Mouse (Mus musculus) spleen, postnatal 4 days (tissue): ENCODE measurements around the gene Cdkn2a.

Experiments
- DNase-seq, 2 experiments: peaks; one replicate each; pipeline ENCODE4 v3.0.0; 2022; ENCODE audit warnings: low spot score in 2 of 2

The Cdkn2a gene

GRCm38 (mm10) chr4:89294486-89295440 is at the start of gene Cdkn2a:
TSS of gene Cdkn2a (minus strand) at chr4:89294653.
- peak in 1 of 2 experiments; percentile 68 for DNase-seq

GRCm38 (mm10) chr4:89313461-89313860 is 19.0 kb upstream of the Cdkn2a start:
- no peak for DNase-seq

- peak; percentile 77 to 87 for DNase-seq
Observed at GRCm38 (mm10) chr4:89310491-89311254, 16.2 kb upstream of the Cdkn2a start, which contains the start of gene Cdkn2b. TSS of gene Cdkn2b (minus strand) at chr4:89311039.

- DNase-seq: no peak
Observed at GRCm38 (mm10) chr4:89309996-89310395, 15.5 kb upstream of the Cdkn2a start.

- DNase-seq: no peak
Observed at GRCm38 (mm10) chr4:89308001-89308400, 13.5 kb upstream of the Cdkn2a start.

- DNase-seq: no peak
Observed at GRCm38 (mm10) chr4:89306798-89307365, 12.4 kb upstream of the Cdkn2a start.

GRCm38 (mm10) chr4:89305691-89306090 is 11.2 kb upstream of the Cdkn2a start:
- no peak for DNase-seq

- no peak for DNase-seq
Observed at GRCm38 (mm10) chr4:89303281-89303995, 9.0 kb upstream of the Cdkn2a start.

GRCm38 (mm10) chr4:89302129-89302528 is 7.7 kb upstream of the Cdkn2a start:
- no peak for DNase-seq

- no peak for DNase-seq
Observed at GRCm38 (mm10) chr4:89299721-89300120, 5.3 kb upstream of the Cdkn2a start.

- DNase-seq: peak in 1 of 2 experiments; percentile 66
Observed at GRCm38 (mm10) chr4:89295441-89296220, 1.2 kb upstream of the Cdkn2a start.

GRCm38 (mm10) chr4:89294091-89294485 is 365 bp downstream of the Cdkn2a start:
- DNase-seq: no peak

GRCm38 (mm10) chr4:89293516-89293915 is 937 bp downstream of the Cdkn2a start:
- DNase-seq: no peak

- DNase-seq: no peak
Observed at GRCm38 (mm10) chr4:89289028-89289427, 5.4 kb downstream of the Cdkn2a start.

- no peak for DNase-seq
Observed at GRCm38 (mm10) chr4:89286566-89286965, 7.9 kb downstream of the Cdkn2a start.

- no peak for DNase-seq
Observed at GRCm38 (mm10) chr4:89285688-89286087, 8.8 kb downstream of the Cdkn2a start.

- DNase-seq: no peak
Observed at GRCm38 (mm10) chr4:89282661-89283060, 11.8 kb downstream of the Cdkn2a start.

- no peak for DNase-seq
Observed at GRCm38 (mm10) chr4:89282036-89282566, 12.4 kb downstream of the Cdkn2a start.

- DNase-seq: no peak
Observed at GRCm38 (mm10) chr4:89281236-89281635, 13.2 kb downstream of the Cdkn2a start.

GRCm38 (mm10) chr4:89279641-89280040 is 14.8 kb downstream of the Cdkn2a start:
- DNase-seq: no peak
